Mouse (Mus musculus): ENCODE data around the gene C130050O18Rik.

GRCm38 (mm10) chr5:139464874-139465273 lies 59.8 kb downstream of the C130050O18Rik start:
- TF ChIP-seq CTCF (IDR thresholded peaks at IDR 0.05; ENCODE audit: insufficient read depth, low read length): no peak
- no peak for TF ChIP-seq POLR2A (IDR thresholded peaks at IDR 0.05; ENCODE audit: borderline replicate concordance, extremely low read depth, low read depth, low read length)

Data from lung, adult 2 months (tissue).